In genomic region chr7:25205355-25206093, GRCm38 (mm10) we compare ENCODE assay signal across 1 mouse cellular context.
TF ChIP-seq lines count a peak whose summit lies in the region.

No protein-coding gene starts in this region.

TF ChIP-seq in CH12.LX, 34 proteins besides CTCF, POLR2A, EP300 and RAD21 (continued from another document):
- TF ChIP-seq MAZ (IDR thresholded peaks at IDR 0.05; ENCODE audit: low read depth, low read length) (0 out of 2 replicates have a peak, but pooled peaks have one; percentile 41), IRF4 (IDR thresholded peaks at IDR 0.05; ENCODE audit: low read depth, low read length) (no peak), GABPA (IDR thresholded peaks at IDR 0.05; ENCODE audit: insufficient replicate concordance, low read depth, low read length) (no peak), ETS1 (conservative IDR thresholded peaks at IDR 0.05; ENCODE audit: low read depth, low read length) (no peak), NRF1 (IDR thresholded peaks at IDR 0.05; ENCODE audit: low read depth, low read length) (no peak)
TF ChIP-seq in CH12.LX: peak in this region for 4.
